Mouse (Mus musculus) skeletal muscle tissue, adult 2 months (tissue): Measurements from ENCODE around the gene Tapt1.
A peak's percentile ranks its signal among the peaks of the same experiment; 100 is the strongest.
"Not testable (repeated sequence)": the region's sequence is repeated elsewhere in the genome, so short reads cannot be mapped to it uniquely, and the experiment has no call there.

ENCODE experiments used
- DNase-seq: peaks from one replicate; pipeline ENCODE4 v3.0.0-alpha.2; 2012; ENCODE audit warnings: low read depth, low spot score

The Tapt1 gene

DNA sequence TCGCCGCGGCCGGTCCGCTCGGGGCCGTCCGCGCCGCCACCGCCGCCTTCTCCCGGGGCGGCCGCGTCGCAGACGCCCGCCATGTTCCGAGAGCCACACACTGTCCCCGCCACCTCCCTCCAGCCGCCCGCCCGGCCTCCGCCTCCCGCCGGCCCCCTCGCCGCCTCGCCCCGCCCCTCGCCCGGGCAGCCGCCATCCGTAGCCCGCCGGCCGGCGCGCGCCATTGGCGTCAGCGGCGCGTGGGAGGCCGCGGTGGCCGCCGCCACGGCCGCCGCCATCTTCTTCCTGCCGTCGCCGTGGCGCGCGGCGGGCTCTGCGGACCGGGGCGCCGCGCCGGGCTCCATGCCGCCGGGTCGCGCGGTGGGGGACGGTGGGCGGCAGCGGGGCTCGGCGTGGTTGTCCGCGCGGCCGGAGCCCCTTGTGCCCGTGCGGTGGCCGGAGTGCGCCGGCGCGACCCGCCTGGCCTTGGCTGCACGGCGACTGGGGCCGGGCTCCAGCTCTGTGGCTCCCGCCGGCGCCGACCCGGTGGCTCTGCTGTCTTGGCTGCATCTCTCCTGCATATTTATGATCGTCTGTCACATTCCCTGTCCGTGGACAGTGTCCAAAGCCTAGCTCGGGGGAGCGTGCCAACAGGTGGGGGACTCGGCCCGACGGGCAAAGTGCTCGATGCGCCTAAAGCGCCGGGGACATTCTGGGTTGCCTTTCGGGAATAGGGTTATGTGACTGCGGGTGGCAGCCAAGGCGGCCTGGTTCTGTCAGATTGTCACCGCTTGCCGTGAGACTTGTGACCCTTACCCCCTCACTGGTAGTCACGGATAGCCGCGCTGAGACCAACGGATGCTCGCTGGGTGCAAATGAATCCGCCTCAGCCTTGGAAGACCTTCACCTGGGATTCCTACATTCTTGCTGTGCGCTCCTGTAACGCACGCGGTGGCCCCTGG lies at the start of gene Tapt1:
Gene Tapt1 (minus strand): TSS at position 106 of the 941 bp plus-strand sequence.
- peak; percentile 63 for DNase-seq

- no peak for DNase-seq
Measured at GRCm38 (mm10) chr5:44271564-44271963, 45.1 kb upstream of the Tapt1 start.

DNA sequence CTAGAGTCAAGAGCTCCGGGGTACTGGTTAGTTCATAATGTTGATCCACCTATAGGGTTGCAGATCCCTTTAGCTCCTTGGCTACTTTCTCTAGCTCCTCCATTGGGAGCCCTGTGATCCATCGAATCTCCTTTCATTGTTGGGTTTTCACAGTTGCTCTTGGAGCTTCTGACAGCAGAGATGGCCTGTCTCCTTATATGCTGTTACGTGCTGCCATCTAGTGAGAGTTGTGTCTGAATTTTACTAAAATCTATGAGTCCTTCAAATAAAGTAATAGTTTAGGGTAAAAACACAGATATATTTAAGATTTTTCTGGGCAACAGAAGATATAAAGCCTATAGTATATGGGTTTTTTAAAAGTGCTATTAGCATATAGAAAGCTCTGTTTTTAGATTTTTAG lies 42.1 kb upstream of the Tapt1 start:
- not testable (repeated sequence) for DNase-seq

DNA sequence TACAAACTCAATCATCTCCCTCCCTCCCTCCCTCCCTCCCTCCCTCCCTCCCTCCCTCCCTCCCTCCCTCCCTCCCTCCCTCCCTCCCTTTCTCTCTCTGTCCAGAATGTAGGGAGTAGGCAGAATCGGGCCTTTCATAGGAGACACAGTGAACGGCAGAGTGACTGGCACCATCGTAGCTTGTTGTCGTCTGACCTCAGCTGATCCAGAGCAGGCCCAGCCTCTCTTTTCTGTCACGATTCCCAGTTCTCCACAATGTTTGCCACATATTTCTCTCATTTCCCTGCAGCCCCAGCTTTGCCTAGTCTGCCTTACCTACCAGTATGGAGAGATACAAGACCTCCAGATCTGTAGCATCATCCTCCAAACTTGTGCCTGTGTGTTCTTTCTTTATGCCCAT lies 35.3 kb upstream of the Tapt1 start:
- DNase-seq, result no peak

- DNase-seq, result no peak
Measured at GRCm38 (mm10) chr5:44261172-44261571, 34.7 kb upstream of the Tapt1 start.

GRCm38 (mm10) chr5:44259678-44260077 lies 33.3 kb upstream of the Tapt1 start:
- DNase-seq, result no peak

- DNase-seq, result no peak
Measured at GRCm38 (mm10) chr5:44258163-44258562, 31.7 kb upstream of the Tapt1 start.

DNA sequence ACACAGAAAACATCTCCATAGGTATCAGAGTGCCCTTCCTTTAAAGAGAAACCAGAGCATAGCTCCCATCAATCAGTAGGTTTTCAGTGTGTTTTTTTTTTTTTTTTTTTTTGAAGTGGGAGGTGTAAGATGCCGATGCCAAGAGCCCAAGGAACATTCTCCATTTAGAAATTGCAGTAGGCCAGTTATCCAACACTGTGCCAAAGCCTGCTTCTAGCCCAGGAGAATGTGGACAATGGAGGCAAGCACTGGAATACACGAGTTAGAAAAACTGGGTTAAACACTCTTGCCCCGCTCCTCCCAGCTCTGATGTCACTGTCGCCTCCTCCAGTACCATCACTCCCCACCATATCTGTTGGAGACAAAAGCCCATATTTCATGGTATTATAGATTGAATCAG lies 31.0 kb upstream of the Tapt1 start:
- DNase-seq, result no peak

GRCm38 (mm10) chr5:44256512-44256911 lies 30.1 kb upstream of the Tapt1 start:
- DNase-seq, result no peak

- no peak for DNase-seq
Measured at GRCm38 (mm10) chr5:44255756-44256398, 29.5 kb upstream of the Tapt1 start.

DNA sequence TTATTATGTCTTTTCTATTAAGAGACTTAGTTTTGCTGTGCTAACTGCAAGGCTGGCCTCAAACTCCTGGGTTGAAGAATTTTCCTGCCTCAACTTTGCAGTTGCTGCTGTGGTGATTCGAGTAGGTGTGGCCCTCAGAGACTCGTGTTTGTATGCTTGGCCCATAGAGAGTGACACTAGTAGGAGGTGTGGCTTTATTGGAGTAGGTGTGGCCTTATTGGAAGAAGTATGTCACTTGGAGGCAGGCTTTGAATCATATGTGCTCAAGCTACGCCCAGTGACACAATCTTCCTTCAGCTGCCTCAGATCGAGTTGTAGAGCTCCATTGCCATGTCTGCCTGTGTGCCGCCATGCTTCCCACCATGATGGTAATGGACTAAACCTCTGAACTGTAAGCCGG lies 27.0 kb upstream of the Tapt1 start:
- no peak for DNase-seq

DNA sequence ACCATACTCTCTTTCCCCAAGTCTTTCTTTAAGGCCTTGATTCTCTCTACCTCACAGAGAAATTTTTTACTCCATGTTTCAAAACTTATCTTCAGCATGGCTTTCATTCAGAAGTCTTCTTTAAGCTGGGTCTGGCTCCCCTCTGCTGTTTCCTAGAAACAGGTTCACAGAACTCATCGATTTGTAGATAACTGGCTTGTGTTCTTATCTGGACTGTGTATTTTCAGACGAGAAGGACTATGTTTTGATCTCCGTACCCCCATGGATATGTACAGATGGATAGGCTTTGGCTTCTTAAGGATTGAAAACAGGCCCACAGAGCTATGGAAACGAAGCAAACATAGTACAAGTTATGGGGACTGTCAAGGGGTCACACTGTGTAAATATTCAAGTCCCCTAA lies 26.0 kb upstream of the Tapt1 start:
- DNase-seq, result no peak

DNA sequence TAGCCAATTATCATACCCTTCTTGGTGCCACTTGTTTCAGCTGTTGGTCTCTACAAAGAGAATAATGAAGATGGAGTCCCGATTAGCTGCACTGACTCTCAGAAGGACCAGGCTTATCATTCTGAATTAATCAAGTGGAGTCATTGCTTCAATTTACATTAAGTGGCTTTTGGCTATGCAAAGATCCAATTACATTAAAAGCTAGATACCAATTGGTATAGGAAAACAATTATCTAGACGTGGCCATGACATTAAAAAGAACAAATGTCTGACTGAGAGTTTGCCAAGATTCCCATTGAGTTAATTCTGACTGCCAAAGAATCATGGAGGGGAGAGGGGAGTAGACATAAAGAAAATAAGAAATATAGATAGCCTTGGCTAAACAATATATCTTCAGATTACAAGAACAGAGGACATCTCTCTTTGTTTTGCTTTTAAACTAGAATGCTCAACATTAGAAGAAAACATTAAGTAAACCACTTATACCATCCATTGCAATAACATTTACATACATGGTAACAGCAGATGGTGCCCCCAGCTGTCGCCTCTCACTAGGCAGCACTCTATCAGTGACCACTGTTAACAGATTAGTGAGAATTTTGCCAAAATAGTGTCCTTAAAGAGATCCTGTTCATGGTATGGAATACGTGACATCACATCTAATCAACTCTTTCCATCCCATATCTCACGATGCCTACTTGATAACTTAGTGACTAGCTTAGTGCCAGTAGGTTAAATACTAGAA lies 24.0 kb upstream of the Tapt1 start:
- no peak for DNase-seq

DNA sequence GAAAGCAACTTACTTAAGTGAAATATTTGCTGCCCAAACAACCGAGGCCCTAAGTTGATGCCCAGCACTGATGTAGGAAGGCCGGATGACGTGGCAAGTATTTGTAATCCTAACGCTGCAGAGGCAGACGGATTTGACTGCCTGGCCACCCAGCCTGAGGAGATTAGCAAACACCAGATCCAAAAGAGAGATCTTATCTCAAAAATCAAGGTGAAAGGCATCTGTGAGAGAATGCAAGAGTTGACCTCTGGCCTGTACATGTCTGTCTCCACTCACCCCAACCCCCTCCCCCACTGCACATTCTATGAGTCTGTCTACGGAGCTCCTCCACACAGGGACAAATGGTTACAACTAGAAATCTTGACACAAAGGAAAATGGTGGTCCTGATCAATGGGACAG lies 22.9 kb upstream of the Tapt1 start:
- no peak for DNase-seq

DNA sequence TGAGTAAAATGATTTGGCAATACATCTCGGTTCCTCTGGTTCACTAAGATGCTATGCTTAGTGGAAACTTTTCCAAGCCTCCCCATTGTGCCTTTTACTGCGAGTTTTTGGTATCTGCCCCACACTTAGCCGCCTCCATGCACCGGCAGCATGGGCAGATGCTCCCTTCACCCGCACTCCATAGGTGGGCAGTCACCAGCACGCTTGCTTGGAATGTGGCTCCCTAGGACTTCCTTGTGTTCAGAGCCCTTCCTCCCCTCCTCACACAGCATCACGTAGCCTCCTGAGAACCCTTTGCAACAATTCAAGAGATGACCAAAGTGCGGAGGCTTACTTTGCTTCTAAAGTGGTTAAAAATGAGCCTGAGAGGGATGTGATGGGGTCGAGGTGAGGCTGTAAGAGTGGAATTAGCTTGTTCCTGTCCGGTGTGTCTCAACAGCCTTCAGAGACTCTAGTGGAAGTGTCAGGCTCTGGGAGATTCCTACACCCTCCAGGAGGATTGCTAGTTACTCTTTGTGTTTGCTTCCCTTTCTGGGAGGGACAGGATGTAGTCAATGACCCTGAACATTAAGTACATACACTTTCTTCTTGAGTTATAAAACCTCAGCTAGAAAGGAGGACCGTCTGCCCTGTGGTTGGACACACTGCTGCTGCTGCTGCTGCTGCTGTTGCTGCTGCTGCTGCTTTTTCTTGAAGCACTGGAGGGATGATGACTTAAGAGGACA lies 20.2 kb upstream of the Tapt1 start:
- no peak for DNase-seq

DNA sequence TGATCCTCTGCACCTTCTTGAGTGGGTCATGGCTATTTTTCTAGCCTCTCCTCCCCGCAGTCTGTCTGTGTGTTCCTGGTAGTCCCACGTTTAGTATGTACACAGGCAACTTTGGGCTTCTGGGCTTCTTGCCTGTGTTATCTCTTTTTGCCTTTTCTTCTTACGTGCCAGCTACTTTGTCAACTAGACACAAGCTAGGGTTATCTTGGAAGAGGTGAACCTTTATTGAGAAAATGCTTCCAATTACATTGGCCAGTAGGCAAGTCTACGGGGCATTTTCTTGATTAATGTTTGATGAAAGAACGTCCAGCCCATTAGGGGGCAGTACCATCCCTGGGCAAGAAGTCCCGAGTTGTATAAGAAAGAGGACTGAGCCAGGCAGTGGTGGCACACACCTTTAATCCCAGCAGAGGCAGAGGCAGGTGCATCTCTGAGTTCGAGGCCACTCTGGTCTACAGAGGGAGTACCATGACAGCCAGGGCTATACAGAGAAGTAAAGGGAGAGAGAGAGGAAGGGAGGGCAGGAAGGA lies 18.5 kb upstream of the Tapt1 start:
- DNase-seq, result no peak

GRCm38 (mm10) chr5:44242828-44243227 lies 16.4 kb upstream of the Tapt1 start:
- no peak for DNase-seq

DNA sequence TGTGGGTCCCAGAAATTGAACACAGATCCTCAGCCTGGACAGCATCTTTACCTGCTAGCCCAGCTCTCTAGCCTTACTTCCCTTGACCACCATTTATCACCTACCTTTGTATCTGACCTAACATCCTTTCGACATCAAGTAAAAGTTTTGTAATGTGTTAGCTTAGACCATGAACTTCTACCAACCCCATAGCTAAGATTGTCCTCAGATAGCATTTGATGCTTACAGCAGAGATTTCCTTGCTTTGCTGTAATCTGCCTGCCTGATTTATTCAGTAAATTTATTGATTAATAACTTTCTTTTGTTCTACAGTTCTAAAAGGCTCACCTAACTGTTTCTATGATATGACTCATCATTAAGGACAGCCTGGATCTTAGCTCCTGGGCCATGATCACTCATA lies 15.3 kb upstream of the Tapt1 start:
- no peak for DNase-seq

DNA sequence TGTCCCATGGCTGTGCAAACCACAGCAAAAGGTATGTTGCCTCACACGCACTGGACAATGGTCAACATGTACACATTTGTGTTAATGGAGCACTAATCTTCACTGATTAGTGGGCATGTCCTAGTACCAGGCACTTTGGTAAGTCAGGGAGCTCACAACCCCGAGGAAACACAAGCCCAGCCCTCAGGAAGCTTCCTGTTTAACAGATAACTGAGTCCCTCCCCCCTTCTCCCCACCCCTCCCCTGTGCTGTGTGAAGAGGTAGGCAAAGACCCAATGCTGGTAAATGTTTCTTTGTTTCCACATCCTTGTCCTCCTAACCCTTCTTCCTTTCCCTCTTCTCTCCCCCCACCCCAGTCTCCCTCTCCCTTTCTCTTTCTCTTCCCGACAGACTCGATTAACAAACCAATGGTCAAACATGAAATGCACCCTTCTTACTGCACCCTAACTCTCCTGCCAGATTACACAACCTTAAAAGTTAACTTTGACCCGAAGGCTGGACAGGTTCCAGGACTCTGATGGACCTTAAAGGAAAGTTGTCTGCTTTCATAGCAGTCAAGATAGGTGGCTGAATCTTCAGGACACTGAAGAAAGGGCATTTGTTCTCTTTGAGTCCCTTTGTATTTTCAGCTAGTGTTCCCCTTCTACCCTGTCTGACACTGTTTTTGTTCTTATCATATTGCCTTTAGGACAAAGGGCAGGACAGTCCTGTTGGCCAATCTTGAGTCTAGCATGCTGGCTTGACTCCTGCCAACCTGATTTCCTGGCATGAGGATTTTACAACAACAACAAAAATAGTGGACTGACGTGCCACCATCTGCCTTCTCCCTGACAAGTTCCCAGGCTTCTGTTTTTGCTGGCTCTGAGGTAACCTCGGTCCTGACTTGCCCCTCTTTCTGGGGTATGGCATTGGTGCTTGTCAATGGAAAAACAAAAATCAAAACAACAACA lies 13.0 kb upstream of the Tapt1 start:
- no peak for DNase-seq

DNA sequence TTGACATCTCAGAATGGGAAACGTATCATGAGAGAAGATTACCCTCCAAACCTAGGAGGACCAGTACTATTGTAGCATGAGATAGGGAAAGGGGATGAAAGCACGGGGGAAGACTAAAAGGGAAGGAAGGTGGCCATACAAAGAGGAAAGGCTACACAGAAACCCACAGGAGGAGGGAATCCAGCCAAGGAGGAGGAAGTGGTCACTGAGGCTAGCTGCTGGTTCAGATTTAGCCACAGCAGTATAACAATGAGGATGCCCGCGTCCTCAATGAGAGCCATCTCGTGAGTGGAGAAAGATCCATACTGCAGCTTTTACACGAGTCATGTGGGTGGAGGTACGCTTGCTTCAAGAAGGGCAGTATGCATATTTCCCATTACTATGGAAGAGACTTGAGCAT lies 11.8 kb upstream of the Tapt1 start:
- no peak for DNase-seq
